Mouse (Mus musculus): Measurements from ENCODE around the gene Fate1.

GRCm38 (mm10) chrX:72023542-72023941 lies 50.8 kb downstream of the Fate1 start:
- TF ChIP-seq POLR2A (IDR thresholded peaks at IDR 0.05; ENCODE audit: low read depth, low read length) = no peak
- TF ChIP-seq CTCF (IDR thresholded peaks at IDR 0.05; ENCODE audit: borderline replicate concordance, insufficient read depth, low read length) = no peak
